ENCODE assay signal across 21 mouse cellular contexts in genomic region chr3:54421666-54422065, GRCm38 (mm10).
A peak's percentile ranks its signal among the peaks of the same experiment; 100 is the strongest.
DNase-seq lines count a peak whose midpoint lies in the region; ATAC-seq and TF ChIP-seq lines count a peak whose summit lies in the region.
"Had no signal": no experiment of that assay in that cellular context is flagged by ENCODE, and none has a peak within 500 bp of the region (broad histone marks: within the 10 kb centered on the region; RNA-seq: fewer than 3 reads in every experiment).

No protein-coding gene starts in this region.

- WGBS in kidney, postnatal 0 days: 94% methylated on average over 2 of the region's 2 CpGs
- WGBS in kidney, embryonic 16.5 days: 91% methylated on average over 2 of the region's 2 CpGs

- no peak overlapping the region for H3K4me3 ChIP-seq in kidney, postnatal 0 days (replicated peaks; ENCODE audit: low read depth, low read length)
- no peak overlapping the region for H3K4me3 ChIP-seq in kidney, embryonic 16.5 days (ENCODE audit: low read length)
- no peak overlapping the region for H3K4me3 ChIP-seq in E14TG2a.4 (replicated peaks; ENCODE audit: low read length)
- H3K4me3 ChIP-seq: erythroblast, embryonic 14.5 days; hindbrain, embryonic 13.5 days; intestine, embryonic 15.5 days; midbrain, embryonic 10.5 days; neural tube, embryonic 13.5 days had no signal

- no peaks in the 10 kb centered on the region for H3K9me3 ChIP-seq in kidney, postnatal 0 days (replicated peaks; ENCODE audit: low read length)
- 0 out of 2 replicates have a peak, but pooled peaks cover 2% of the 10 kb centered on the region for H3K9me3 ChIP-seq in kidney, embryonic 16.5 days (ENCODE audit: low read length)
- no peaks in the 10 kb centered on the region for H3K9me3 ChIP-seq in E14TG2a.4 (ENCODE audit: low read length)
- H3K9me3 ChIP-seq: hindbrain, embryonic 13.5 days; intestine, embryonic 15.5 days; midbrain, embryonic 10.5 days; neural tube, embryonic 13.5 days had no signal

- ATAC-seq in kidney, postnatal 0 days (replicated peaks; ENCODE audit: low FRiP score, low read depth): no peak
- no peak for ATAC-seq in kidney, embryonic 16.5 days (ENCODE audit: low FRiP score, low TSS enrichment)
- ATAC-seq in granulocyte monocyte progenitor cell, adult 5-6 weeks (replicated peaks; ENCODE audit: poor library complexity, severe bottlenecking): no peak
- ATAC-seq: forebrain, embryonic 16.5 days had no signal

- no peaks in the 10 kb centered on the region for H3K27me3 ChIP-seq in kidney, postnatal 0 days (ENCODE audit: insufficient read depth, low read length)
- H3K27me3 ChIP-seq in kidney, embryonic 16.5 days (ENCODE audit: insufficient read depth, low read length): no peaks in the 10 kb centered on the region
- no peaks in the 10 kb centered on the region for H3K27me3 ChIP-seq in E14TG2a.4 (ENCODE audit: insufficient read depth, low read length)
- H3K27me3 ChIP-seq: CH12.LX; hindbrain, embryonic 13.5 days; intestine, embryonic 15.5 days; neural tube, embryonic 13.5 days had no signal

- no peak overlapping the region for H3K27ac ChIP-seq in kidney, postnatal 0 days
- no peak overlapping the region for H3K27ac ChIP-seq in kidney, embryonic 16.5 days (ENCODE audit: low read length)
- H3K27ac ChIP-seq: hindbrain, embryonic 13.5 days; intestine, embryonic 15.5 days; midbrain, embryonic 10.5 days; neural tube, embryonic 13.5 days had no signal

- TF ChIP-seq POLR2A in brain, embryonic 14.5 days (IDR thresholded peaks at IDR 0.05; ENCODE audit: borderline replicate concordance, extremely low read depth, insufficient read depth, insufficient read length, poor library complexity, severe bottlenecking): no peak

- TF ChIP-seq CTCF in kidney, postnatal 0 days (IDR thresholded peaks at IDR 0.05; ENCODE audit: low read depth): peak; percentile 24; the same call in 1 of the 2 replicates
- TF ChIP-seq CTCF in E14TG2a.4 (conservative IDR thresholded peaks at IDR 0.05; ENCODE audit: low read length): peak; percentile 51
- peak; percentile 5; the same call in 1 of the 2 replicates for TF ChIP-seq CTCF in brain, embryonic 14.5 days (IDR thresholded peaks at IDR 0.05; ENCODE audit: borderline replicate concordance, extremely low read depth, insufficient read depth, insufficient read length)

- H3K9ac ChIP-seq in kidney, postnatal 0 days (ENCODE audit: low read depth, low read length): no peak overlapping the region
- no peak overlapping the region for H3K9ac ChIP-seq in kidney, embryonic 16.5 days (replicated peaks; ENCODE audit: low read length)
- H3K9ac ChIP-seq: hindbrain, embryonic 13.5 days; intestine, embryonic 15.5 days; liver, postnatal 0 days; neural tube, embryonic 13.5 days had no signal

- H3K36me3 ChIP-seq in kidney, postnatal 0 days (ENCODE audit: insufficient read depth, low read length): no peaks in the 10 kb centered on the region
- no peaks in the 10 kb centered on the region for H3K36me3 ChIP-seq in kidney, embryonic 16.5 days (ENCODE audit: insufficient read depth, low read length)
- no peaks in the 10 kb centered on the region for H3K36me3 ChIP-seq in E14TG2a.4 (ENCODE audit: insufficient read depth, low read length)
- H3K36me3 ChIP-seq: hindbrain, embryonic 13.5 days; intestine, embryonic 15.5 days; midbrain, embryonic 10.5 days; neural tube, embryonic 13.5 days had no signal

- H3K4me1 ChIP-seq in kidney, postnatal 0 days (replicated peaks; ENCODE audit: insufficient read depth, low read length): no peaks in the 10 kb centered on the region
- H3K4me1 ChIP-seq in kidney, embryonic 16.5 days (ENCODE audit: insufficient read depth, low read length): peaks cover 6% of the 10 kb centered on the region
- no peaks in the 10 kb centered on the region for H3K4me1 ChIP-seq in E14TG2a.4 (replicated peaks; ENCODE audit: low read depth, low read length)
- H3K4me1 ChIP-seq: hindbrain, embryonic 13.5 days; neural tube, embryonic 13.5 days had no signal

- DNase-seq in kidney, postnatal 0 days (ENCODE audit: low spot score): no peak
- DNase-seq in 416B (ENCODE audit: low read depth): peak; percentile 4
- no peak for DNase-seq in brain, embryonic 14.5 days (ENCODE audit: low read depth)
- DNase-seq in retina, embryonic 14.5 days (ENCODE audit: low spot score): no peak
- DNase-seq: adrenal gland, adult 2 months; cerebellum, adult 11 months; cerebellum, postnatal 36 days; lung, postnatal 36 days; right cerebral cortex, postnatal 14 days; thymus, adult 18-20 months had no signal

- no peak overlapping the region for H3K4me2 ChIP-seq in kidney, postnatal 0 days (ENCODE audit: low read length)
- no peak overlapping the region for H3K4me2 ChIP-seq in kidney, embryonic 16.5 days (replicated peaks; ENCODE audit: low read depth, low read length)
- H3K4me2 ChIP-seq: hindbrain, embryonic 13.5 days; intestine, embryonic 15.5 days; neural tube, embryonic 13.5 days had no signal
